Mouse (Mus musculus): ENCODE data around the gene Nlgn1.

- TF ChIP-seq CTCF (IDR thresholded peaks at IDR 0.05; ENCODE audit: low read depth, low read length) (no peak), POLR2A (IDR thresholded peaks at IDR 0.05; ENCODE audit: insufficient read depth, low read length) (no peak)
Measured at GRCm38 (mm10) chr3:26102271-26102670, 230.0 kb downstream of the Nlgn1 start.

All from ES-Bruce4 (cell line).